Mouse (Mus musculus) bone marrow, adult 2 months (tissue): Measurements from ENCODE around the gene Tbc1d30.

ENCODE experiments used
- CTCF ChIP-seq: fragments of 200-500 bp; IDR thresholded peaks from 2 replicates; pipeline ENCODE4 v1.5.1; 2011; ENCODE audit warnings: low read length, control low read depth; ENCODE audit not compliant: control insufficient read depth, insufficient read depth
- POLR2A ChIP-seq: fragments of 200-500 bp; IDR thresholded peaks from 2 replicates; pipeline ENCODE4 v1.6.1; 2011; ENCODE audit warnings: low read depth, mild to moderate bottlenecking, control low read depth, low read length, borderline replicate concordance; ENCODE audit not compliant: control insufficient read depth

DNA sequence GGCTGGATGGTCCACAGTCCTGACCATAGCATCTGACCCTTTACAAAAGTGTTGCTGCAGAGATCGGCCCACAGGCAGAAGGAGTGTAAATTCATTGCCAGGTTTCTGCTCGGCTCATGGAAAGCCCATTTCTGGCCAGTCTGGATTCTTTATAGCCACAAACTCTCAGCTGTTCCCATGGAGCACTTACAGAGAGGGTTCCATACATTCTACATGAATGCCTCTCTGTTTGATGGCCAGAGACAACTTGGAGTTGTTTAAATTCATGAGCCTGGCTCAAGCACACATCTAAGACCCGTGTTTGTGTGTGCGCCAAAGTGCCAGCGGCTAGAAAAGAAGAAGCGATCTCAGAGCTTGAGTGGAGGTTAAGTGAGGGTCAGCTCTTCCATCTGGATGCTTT lies 43.2 kb upstream of the Tbc1d30 start:
- TF ChIP-seq CTCF (no peak), POLR2A (no peak)
